32 mouse cellular contexts compared by ENCODE assay signal in genomic region chr10:116096466-116096865, GRCm38 (mm10). TPM values are rescaled to one million over a fixed set of nuclear protein-coding genes. Genes with fewer than 3 reads are reported as not detected.
DNase-seq lines count a peak whose midpoint lies in the region; ATAC-seq and TF ChIP-seq lines count a peak whose summit lies in the region.
"Had no signal": no experiment of that assay in that cellular context is flagged by ENCODE, and none has a peak within 500 bp of the region (broad histone marks: within the 10 kb centered on the region; RNA-seq: fewer than 3 reads in every experiment).

No protein-coding gene starts in this region.

- H3K4me2 ChIP-seq in hindbrain, embryonic 15.5 days: peak overlapping the region; percentile 3; the same call in 1 of the 2 replicates
- H3K4me2 ChIP-seq in hindbrain, embryonic 13.5 days: no peak overlapping the region
- H3K4me2 ChIP-seq in embryonic facial prominence, embryonic 15.5 days (replicated peaks): peak overlapping the region; percentile 6; the same call in 1 of the 2 replicates
- H3K4me2 ChIP-seq: forebrain, embryonic 12.5 days; forebrain, embryonic 15.5 days; heart, embryonic 13.5 days had no signal

- H3K36me3 ChIP-seq in hindbrain, embryonic 15.5 days: no peaks in the 10 kb centered on the region
- H3K36me3 ChIP-seq in hindbrain, embryonic 13.5 days: no peaks in the 10 kb centered on the region
- H3K36me3 ChIP-seq in embryonic facial prominence, embryonic 15.5 days: no peaks in the 10 kb centered on the region
- H3K36me3 ChIP-seq: forebrain, embryonic 12.5 days; forebrain, embryonic 15.5 days; G1E; heart, embryonic 10.5 days; heart, embryonic 13.5 days had no signal

- no peak overlapping the region for H3K27ac ChIP-seq in hindbrain, embryonic 15.5 days (replicated peaks)
- no peak overlapping the region for H3K27ac ChIP-seq in hindbrain, embryonic 13.5 days
- no peak overlapping the region for H3K27ac ChIP-seq in embryonic facial prominence, embryonic 15.5 days (replicated peaks)
- no peak overlapping the region for H3K27ac ChIP-seq in olfactory bulb, adult 2 months (ENCODE audit: insufficient read depth, low read depth, low read length)
- H3K27ac ChIP-seq: forebrain, embryonic 12.5 days; forebrain, embryonic 15.5 days; heart, adult 2 months; heart, embryonic 10.5 days; heart, embryonic 13.5 days had no signal

- H3K9me3 ChIP-seq in hindbrain, embryonic 15.5 days: no peaks in the 10 kb centered on the region
- H3K9me3 ChIP-seq in hindbrain, embryonic 13.5 days: no peaks in the 10 kb centered on the region
- H3K9me3 ChIP-seq in embryonic facial prominence, embryonic 15.5 days (replicated peaks): no peaks in the 10 kb centered on the region
- H3K9me3 ChIP-seq: forebrain, embryonic 12.5 days; forebrain, embryonic 15.5 days; heart, embryonic 10.5 days; heart, embryonic 13.5 days had no signal

- H3K4me1 ChIP-seq in hindbrain, embryonic 15.5 days (replicated peaks): no peaks in the 10 kb centered on the region
- no peaks in the 10 kb centered on the region for H3K4me1 ChIP-seq in hindbrain, embryonic 13.5 days (replicated peaks)
- no peaks in the 10 kb centered on the region for H3K4me1 ChIP-seq in embryonic facial prominence, embryonic 15.5 days
- H3K4me1 ChIP-seq in olfactory bulb, adult 2 months (ENCODE audit: control insufficient read depth, insufficient read depth, low read length): peaks cover 4% of the 10 kb centered on the region
- H3K4me1 ChIP-seq: forebrain, embryonic 12.5 days; forebrain, embryonic 15.5 days; heart, embryonic 10.5 days; heart, embryonic 13.5 days had no signal

- H3K9ac ChIP-seq in hindbrain, embryonic 15.5 days: no peak overlapping the region
- no peak overlapping the region for H3K9ac ChIP-seq in hindbrain, embryonic 13.5 days
- no peak overlapping the region for H3K9ac ChIP-seq in embryonic facial prominence, embryonic 15.5 days
- H3K9ac ChIP-seq: forebrain, embryonic 12.5 days; forebrain, embryonic 15.5 days; heart, embryonic 13.5 days had no signal

- no peaks in the 10 kb centered on the region for H3K27me3 ChIP-seq in hindbrain, embryonic 15.5 days
- no peaks in the 10 kb centered on the region for H3K27me3 ChIP-seq in hindbrain, embryonic 13.5 days
- H3K27me3 ChIP-seq in embryonic facial prominence, embryonic 15.5 days: no peaks in the 10 kb centered on the region
- H3K27me3 ChIP-seq: CH12.LX; forebrain, embryonic 12.5 days; forebrain, embryonic 15.5 days; heart, embryonic 13.5 days had no signal

- no peak for TF ChIP-seq CTCF in olfactory bulb, adult 2 months (IDR thresholded peaks at IDR 0.05; ENCODE audit: insufficient read depth, low read depth, low read length)

- ATAC-seq in hindbrain, embryonic 15.5 days (ENCODE audit: low FRiP score, low read depth): no peak
- ATAC-seq in hindbrain, embryonic 13.5 days (ENCODE audit: low FRiP score): no peak
- ATAC-seq in embryonic facial prominence, embryonic 15.5 days (ENCODE audit: insufficient number of reproducible peaks, low FRiP score, low TSS enrichment, low read depth): no peak
- ATAC-seq: activated CD4-positive, CD25-positive, alpha-beta regulatory T cell, adult 4 months; forebrain, embryonic 15.5 days; hindbrain, embryonic 16.5 days had no signal

- DNase-seq in MN1 (ENCODE audit: low spot score): peak; percentile 75
- no peak for DNase-seq in urinary bladder, postnatal 4 days (ENCODE audit: low spot score in 2 of 2)
- no peak for DNase-seq in neural tube, embryonic 10.5 days (ENCODE audit: extremely low spot score, low spot score)
- DNase-seq: adrenal gland, adult 8-10 months; adrenal gland, postnatal 25 days; B cell, adult 2 months; cerebellum, adult 11-12 months; cerebellum, adult 8-10 months; cerebellum, postnatal 10 days; cerebellum, postnatal 36 days; embryo, embryonic 11 days; gastrocnemius, postnatal 25 days; heart, adult 2 months; heart, postnatal 14 days; heart, postnatal 4 days had no signal

- no peak overlapping the region for H3K4me3 ChIP-seq in hindbrain, embryonic 15.5 days
- no peak overlapping the region for H3K4me3 ChIP-seq in hindbrain, embryonic 13.5 days
- H3K4me3 ChIP-seq in embryonic facial prominence, embryonic 15.5 days (replicated peaks): peak overlapping the region; percentile 10; the same call in 1 of the 2 replicates
- peak overlapping the region; percentile 32; the same call in 1 of the 2 replicates for H3K4me3 ChIP-seq in olfactory bulb, adult 2 months (ENCODE audit: insufficient read depth, low read depth, low read length)
- H3K4me3 ChIP-seq: erythroblast, embryonic 14.5 days; forebrain, embryonic 12.5 days; forebrain, embryonic 15.5 days; heart, adult 2 months; heart, embryonic 10.5 days; heart, embryonic 13.5 days had no signal

- 83% methylated on average over 13 of the region's 13 CpGs for WGBS in hindbrain, embryonic 15.5 days
- WGBS in hindbrain, embryonic 13.5 days: 87% methylated on average over 13 of the region's 13 CpGs
- 68% methylated on average over 13 of the region's 13 CpGs for WGBS in embryonic facial prominence, embryonic 15.5 days
- WGBS in olfactory bulb, adult 2 months: 59% methylated on average over 13 of the region's 13 CpGs

- no peak for TF ChIP-seq POLR2A in olfactory bulb, adult 2 months (IDR thresholded peaks at IDR 0.05; ENCODE audit: insufficient read depth, low read depth, low read length)

RNA-seq across cellular contexts. Expression of gene 4933416C03Rik, which starts 17.3 kb away (rescaled TPM):
- polyA plus RNA-seq in hindbrain, embryonic 15.5 days (2015; fragmentation: Nextera tagmentation; extraction: Ambion mirVana): 0.06 TPM in 1 of 2 replicates, not detected in the other
- polyA plus RNA-seq in hindbrain, embryonic 13.5 days (2015; fragmentation: Nextera tagmentation; extraction: Ambion mirVana): not detected in 2 replicates
- not detected in 2 replicates for polyA plus RNA-seq in embryonic facial prominence, embryonic 15.5 days (2015; fragmentation: Nextera tagmentation; extraction: Ambion mirVana)
- polyA plus RNA-seq in olfactory bulb, adult 2 months (2012; ENCODE audit: insufficient read depth, insufficient read length, low replicate concordance, missing spikeins): not detected in 2 replicates
- polyA plus RNA-seq: activated CD4-positive, CD25-positive, alpha-beta regulatory T cell, adult 4 months; brain, embryonic 14.5 days; cortical plate, adult 2 months; embryonic facial prominence, embryonic 11.5 days; erythroblast, embryonic 14.5 days; forebrain, embryonic 12.5 days; G1E; heart, adult 2 months; heart, embryonic 10.5 days; heart, embryonic 13.5 days; heart, embryonic 16.5 days had no signal

Comparison
In these comparisons a context has a peak if more than half of its experiments do, and no peak if none do; other contexts are left out.
1. H3K4me3 ChIP-seq: peak in embryonic facial prominence, embryonic 15.5 days (single experiment) and olfactory bulb, adult 2 months (single experiment); none in hindbrain, embryonic 15.5 days (single experiment) and hindbrain, embryonic 13.5 days (single experiment).